Mouse (Mus musculus) E14TG2a.4 (cell line): ENCODE measurements around the gene Nlrp6.

Source experiments
- CTCF ChIP-seq: conservative IDR thresholded peaks from 2 replicates; pipeline ENCODE4 v1.5.1; 2014; ENCODE audit warnings: low read length
- NANOG ChIP-seq: IDR thresholded peaks from 2 replicates; pipeline ENCODE4 v1.6.1; 2014; ENCODE audit warnings: borderline replicate concordance, low read length, mixed read lengths
- POU5F1 ChIP-seq: IDR thresholded peaks from 2 replicates; pipeline ENCODE4 v1.6.1; 2014; ENCODE audit warnings: low read length, borderline replicate concordance

DNA sequence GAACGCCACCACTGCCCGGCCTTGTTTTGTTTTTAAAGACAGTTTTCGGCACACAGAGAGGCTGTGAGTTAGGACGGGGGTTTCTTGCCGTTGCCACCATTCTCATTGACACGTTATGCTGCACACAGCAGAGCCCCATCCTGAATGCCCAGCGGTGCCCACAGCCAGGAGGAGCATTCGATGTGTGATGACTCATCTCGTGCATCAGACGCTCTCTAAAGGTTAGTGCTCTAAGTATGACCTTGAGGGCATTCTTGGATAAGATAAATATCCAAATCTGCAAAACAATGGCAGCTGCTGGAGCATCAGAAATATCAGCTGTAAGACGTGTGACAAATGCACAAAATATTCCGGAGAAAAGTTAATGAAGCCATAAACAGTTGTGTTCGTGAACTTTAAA lies 13.6 kb upstream of the Nlrp6 start:
- TF ChIP-seq CTCF = no peak
- no peak for TF ChIP-seq NANOG
- no peak for TF ChIP-seq POU5F1
